Mouse (Mus musculus) spleen, postnatal 14 days (tissue): Measurements from ENCODE around the gene Col5a3.

ENCODE experiments used
- DNase-seq, 2 experiments: peaks; one replicate each; pipeline ENCODE4 v3.0.0; 2021 to 2022; ENCODE audit warnings: low spot score in 2 of 2

The Col5a3 gene

GRCm38 (mm10) chr9:20805706-20806105 lies 9.2 kb downstream of the Col5a3 start:
- DNase-seq, result no peak

GRCm38 (mm10) chr9:20805159-20805495 lies 9.7 kb downstream of the Col5a3 start:
- DNase-seq, result no peak

- peak in 1 of 2 experiments; percentile 15 for DNase-seq
These were observed 10.4 kb downstream of the Col5a3 start for GRCm38 (mm10) chr9:20804266-20805158.

- no peak for DNase-seq
These were observed 20.6 kb downstream of the Col5a3 start for GRCm38 (mm10) chr9:20794108-20794806.

GRCm38 (mm10) chr9:20790345-20790744 lies 24.5 kb downstream of the Col5a3 start:
- DNase-seq, result no peak

DNA sequence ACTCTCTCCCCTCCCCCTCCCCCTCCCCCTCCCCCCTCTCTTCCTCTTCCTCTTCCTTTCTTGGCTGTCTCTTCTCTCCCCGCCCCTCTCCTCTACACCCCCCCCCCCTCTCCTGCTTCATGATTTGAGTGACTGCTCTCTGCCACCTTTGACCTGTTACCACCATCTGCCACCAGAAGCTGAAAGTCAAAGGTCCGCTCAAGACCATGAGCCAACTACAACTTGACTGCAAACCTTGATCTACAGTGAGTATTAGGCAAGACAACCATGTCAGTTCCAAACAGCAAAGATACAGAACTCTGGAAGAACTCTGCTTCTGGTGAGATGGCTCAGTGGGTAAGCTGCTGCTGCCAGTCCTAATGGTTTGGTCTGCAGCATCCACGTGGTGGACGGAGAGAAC lies 25.2 kb downstream of the Col5a3 start:
- DNase-seq, result no peak

DNA sequence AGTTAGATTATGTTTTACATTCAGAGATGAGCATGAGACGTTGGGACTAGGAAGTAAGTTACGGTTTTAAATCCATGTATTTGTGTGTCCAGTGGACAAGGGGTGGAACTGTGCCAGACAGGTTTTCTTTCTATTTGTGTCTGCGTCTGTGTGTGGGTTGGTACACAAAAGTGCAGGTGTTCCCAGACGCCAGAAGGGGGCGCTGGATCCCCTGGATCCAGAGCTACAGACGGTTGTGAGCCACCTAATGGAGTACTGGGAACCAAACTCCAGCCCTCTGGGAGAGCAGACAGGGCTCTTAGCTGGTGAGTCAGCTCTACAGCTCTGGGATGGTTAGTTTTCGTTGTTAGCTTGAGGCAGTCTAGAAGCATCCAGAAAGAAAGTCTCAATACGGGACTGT lies 26.9 kb downstream of the Col5a3 start:
- no peak for DNase-seq

DNA sequence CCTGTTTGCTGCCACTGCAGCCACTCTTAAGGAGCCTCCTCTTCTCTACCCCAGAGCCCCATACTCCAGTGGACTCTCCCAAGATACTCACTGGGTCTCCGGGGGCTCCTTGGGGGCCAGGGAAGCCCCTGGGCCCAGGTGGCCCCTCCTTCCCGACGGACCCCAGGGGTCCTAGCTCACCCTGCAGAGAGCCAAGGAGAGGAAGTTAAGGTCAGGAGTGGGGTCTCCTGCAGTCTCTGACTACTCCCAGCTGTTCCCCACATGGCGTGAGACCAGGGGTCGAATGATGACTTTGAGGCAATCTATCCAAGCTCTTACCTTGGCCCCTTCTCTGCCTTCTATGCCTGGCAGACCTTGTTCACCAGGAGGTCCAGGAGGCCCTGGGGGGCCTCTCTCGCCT lies 29.8 kb downstream of the Col5a3 start:
- no peak for DNase-seq

DNA sequence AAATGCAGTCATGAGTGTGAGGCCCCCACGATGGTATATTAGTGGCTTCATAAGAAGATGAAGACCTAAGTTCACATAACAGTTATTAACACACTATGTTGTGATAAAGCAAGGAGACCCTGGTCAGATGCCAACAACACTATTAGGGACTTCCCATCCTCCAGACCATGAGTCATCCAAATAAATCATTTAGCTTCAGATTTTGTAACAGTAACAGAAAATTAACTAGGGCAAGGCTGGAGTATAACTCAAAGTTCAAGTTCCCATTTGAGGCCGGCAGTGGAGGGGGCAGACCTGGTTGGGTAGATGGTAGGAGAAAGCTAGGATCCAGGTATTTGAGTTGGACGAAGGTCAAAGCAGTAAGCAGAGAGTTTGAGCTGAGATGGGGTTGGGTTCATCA lies 33.6 kb downstream of the Col5a3 start:
- DNase-seq, result no peak

GRCm38 (mm10) chr9:20765274-20765673 lies 49.6 kb downstream of the Col5a3 start:
- no peak for DNase-seq

- DNase-seq, result no peak
These were observed 51.8 kb downstream of the Col5a3 start for GRCm38 (mm10) chr9:20763099-20763498.

DNA sequence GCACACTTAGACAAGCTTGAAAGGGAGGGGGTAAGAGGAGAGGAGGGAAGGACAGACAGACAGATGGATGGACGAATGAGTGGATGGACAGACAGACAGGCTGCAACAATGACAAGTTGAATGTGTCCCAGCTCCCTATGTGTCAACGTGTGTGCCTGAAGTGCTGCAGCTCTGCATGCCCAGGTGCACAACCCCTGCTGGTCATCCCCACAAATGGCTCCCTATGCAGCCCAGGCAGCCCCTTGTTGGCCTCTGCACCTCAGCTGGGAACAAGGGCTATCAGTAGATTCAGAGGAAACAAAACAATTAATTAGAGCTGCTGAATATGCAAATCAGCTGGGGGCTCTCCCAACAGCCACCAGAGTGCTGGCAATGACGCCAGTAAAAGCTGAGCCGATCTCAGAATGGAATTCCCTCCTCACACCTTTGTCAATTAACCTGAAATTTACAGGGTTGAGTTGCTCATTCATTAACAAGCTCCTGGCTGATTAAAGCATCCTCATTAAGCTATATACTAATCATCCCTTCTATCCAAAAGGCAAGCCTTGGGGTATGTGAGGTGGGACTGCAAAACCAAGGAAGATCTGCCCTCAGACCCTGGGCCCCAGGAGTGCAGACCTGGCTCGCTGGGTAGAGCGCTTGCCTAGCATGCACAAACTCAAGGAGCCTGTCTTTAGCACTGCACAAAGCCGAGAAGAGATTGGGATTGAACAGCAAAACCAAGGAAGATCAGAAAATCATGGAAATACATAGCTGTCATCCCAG lies 52.5 kb downstream of the Col5a3 start:
- no peak for DNase-seq

DNA sequence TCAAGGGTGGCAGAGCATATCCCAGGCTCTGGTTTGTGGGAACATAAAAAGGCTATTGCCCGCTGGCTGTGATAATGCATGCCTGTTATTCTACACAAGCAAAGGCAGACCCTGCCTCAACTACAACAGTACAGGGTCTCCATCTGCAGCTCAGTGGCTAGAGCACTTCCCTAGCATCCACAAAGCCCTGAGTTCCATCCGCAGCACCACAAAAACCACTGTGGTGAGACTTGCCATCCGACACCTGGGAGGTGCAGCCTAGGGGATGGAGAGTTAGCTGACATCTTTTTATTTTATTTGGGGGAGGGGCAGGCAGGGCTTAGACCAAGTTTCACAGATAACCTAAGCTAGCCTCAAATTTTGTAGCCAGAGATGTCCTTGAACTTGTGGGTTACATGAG lies 53.5 kb downstream of the Col5a3 start:
- no peak for DNase-seq

DNA sequence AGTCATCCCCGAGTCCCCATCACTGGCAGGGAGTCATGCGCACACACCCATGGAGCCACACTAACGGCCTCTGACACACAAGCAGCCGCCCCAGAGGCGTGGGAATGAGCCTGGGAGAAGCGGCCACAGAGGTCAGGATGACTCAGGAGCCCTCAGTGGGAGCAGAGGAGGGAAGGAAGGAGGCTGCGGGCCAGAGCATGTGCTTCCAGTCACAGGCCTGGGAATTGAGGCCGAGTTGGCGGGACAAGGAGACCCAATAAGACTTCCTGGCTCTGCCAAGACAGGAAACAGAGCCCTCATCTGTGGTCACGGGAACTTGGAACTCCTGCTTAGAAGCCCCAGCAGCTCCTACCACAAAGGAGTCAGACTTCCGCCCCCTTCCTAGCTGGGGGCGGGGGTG lies 54.1 kb downstream of the Col5a3 start:
- no peak for DNase-seq

DNA sequence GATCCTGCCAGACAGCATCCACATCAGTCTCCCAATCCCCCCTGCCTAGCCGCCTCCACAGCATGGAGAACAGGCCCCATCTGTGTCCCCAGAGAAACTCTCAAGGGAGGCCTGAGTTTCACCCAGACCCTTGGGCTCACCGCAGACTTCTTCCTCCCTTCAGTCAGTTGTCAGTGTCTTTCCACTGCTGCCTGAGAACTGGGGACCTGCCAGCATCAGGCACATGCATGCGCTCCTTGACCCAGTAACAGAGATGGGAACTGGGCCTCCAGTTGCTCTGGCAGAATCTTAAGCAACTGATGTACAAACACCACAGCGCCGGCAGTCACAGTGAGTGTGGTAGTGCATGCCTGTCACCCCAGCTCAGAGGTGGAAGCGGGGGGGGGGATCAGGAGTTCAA lies 56.0 kb downstream of the Col5a3 start:
- no peak for DNase-seq

DNA sequence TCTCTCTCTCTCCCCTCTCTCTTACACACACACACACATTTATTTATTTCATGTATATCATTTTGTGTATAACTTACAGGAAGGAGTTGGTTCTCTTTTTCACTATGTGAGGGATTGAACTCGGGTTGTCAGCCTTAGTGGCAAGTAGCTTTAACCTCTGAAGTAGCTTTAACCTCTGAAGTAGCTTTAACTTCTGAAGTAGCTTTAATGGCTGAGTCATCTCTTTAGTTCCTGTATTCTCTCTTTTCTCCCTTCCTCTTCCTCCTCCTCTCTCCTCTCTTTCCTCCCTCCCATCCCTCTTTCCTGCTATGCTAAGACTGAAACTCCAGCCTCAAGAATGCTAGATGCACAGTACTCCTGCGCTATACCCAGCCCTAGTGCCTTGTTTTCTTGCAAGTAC lies 56.6 kb downstream of the Col5a3 start:
- no peak for DNase-seq

DNA sequence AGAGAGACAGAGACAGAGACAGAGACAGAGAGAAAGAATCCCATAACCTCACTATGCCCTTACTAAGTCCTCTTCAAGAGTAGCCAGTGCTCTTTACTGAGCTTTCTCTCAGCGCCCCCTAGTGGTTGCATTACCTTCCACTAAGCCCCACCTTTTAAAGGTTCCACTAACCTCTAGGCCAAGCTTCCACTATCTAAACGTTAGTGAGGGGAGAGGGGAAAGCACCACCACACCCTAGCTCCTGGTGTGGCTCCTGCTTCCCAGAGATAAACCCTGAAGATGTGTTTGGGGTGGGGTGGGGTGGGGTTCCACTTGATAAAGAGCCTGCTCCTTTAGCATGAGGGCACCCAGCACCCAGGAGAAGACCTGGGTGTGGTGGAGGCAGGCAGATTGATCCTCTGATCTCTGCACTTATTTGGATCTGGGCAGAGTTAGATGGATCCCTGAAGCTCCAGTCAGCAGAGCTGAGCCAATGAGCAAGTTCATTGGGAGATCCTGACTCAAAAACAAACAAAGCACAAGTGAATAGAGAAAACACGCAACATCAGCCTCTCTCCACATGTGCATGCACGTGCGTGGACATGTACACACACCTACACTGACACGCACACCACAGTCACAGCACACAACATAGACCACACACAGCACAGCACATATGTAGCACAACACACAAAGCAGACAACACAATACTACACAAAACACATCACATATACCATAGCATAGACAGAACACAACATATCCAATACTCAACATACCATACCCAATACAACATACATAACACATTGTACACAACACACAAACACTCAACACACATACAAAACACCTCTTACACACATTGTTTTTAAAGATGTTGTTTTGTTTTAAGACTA lies 57.5 kb downstream of the Col5a3 start:
- peak; percentile 21 to 71 for DNase-seq

GRCm38 (mm10) chr9:20756081-20756700 lies 58.7 kb downstream of the Col5a3 start:
- no peak for DNase-seq

- no peak for DNase-seq
These were observed 60.5 kb downstream of the Col5a3 start for GRCm38 (mm10) chr9:20754335-20754734.

DNA sequence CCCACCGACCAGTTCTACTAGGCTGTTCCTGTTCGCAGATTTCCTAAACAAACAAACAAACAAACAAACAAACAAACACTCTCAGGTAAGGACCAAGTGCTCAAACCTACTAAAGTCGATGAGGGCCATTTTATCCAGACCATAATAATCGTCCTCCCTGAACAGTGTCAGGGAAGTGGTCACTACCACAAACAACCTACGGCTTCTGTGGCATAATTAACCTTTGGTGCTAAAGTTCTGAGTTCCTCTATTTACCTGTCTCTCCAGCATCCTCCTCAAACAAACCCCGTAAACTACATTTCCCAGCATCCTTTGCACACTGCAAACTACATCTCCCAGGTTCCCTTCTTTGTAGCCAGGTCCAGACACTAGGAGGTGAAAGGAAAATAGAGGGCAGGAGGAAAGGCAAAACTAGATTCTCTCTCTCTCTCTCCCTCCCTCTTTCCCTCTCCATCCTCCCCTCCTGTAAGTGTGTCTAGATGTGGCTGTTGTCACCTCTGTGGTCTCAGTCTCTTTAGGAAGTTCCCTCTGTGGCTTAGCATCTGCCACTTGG lies 63.3 kb downstream of the Col5a3 start:
- no peak for DNase-seq

DNA sequence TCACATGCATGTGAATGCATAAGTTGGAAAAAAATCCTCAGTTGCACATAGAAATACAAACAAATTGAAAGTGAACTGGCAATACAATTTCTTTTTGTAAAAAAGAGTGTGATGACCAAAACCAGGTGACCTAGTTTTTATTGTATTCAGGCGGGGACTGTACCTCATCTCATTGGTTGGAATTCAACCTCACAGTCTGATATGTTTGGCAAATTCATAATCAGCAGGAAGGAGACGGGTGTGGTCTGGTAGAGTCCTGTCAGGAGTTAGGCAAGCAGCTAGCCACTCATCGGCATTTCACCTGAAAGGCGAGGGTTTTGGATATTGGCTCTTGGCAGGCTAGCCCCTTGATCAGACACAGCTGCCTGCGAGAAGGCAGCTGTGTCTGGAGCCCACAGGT lies 65.7 kb downstream of the Col5a3 start:
- DNase-seq, result no peak
